Mouse (Mus musculus) C2C12 (cell line): ENCODE results near the gene Arhgap1. TPM values are rescaled to one million over a fixed set of nuclear protein-coding genes. Genes with fewer than 3 reads are reported as not detected.
"Not testable (repeated sequence)": the region's sequence is repeated elsewhere in the genome, so short reads cannot be mapped to it uniquely, and the experiment has no call there.

Experiments
- H3K27me3 ChIP-seq: one replicate; pipeline ENCODE4 v1.6.1; 2011; ENCODE audit not compliant: control insufficient read depth, insufficient read depth, insufficient read length
- H3K36me3 ChIP-seq: one replicate; pipeline ENCODE4 v1.6.1; 2011; ENCODE audit not compliant: control insufficient read depth, insufficient read depth
- H3K4me3 ChIP-seq: one replicate; pipeline ENCODE4 v1.5.1; 2011; ENCODE audit warnings: mild to moderate bottlenecking, control low read depth; ENCODE audit not compliant: poor library complexity, insufficient read depth, severe bottlenecking
- H3K79me2 ChIP-seq: one replicate; pipeline ENCODE4 v1.6.1; 2011; ENCODE audit not compliant: control insufficient read depth, insufficient read depth
- H3K79me3 ChIP-seq: one replicate; pipeline ENCODE4 v1.6.1; 2011; ENCODE audit warnings: low read depth, control low read depth
- H3ac ChIP-seq: one replicate; pipeline ENCODE3; 2011; ENCODE audit warnings: low read depth; ENCODE audit not compliant: control insufficient read depth, insufficient read length
- CEBPB ChIP-seq: IDR thresholded peaks from one replicate; pipeline ENCODE4 v1.6.1; 2011; ENCODE audit warnings: low read depth, mild to moderate bottlenecking, control low read depth, moderate library complexity
- CTCF ChIP-seq: IDR thresholded peaks from one replicate; pipeline ENCODE4 v1.5.1; 2011; ENCODE audit not compliant: control insufficient read depth, insufficient read depth, insufficient read length
- FOSL1 ChIP-seq: IDR thresholded peaks from one replicate; pipeline ENCODE4 v1.8.0; 2011; ENCODE audit warnings: mild to moderate bottlenecking, low read length; ENCODE audit not compliant: poor library complexity, insufficient read depth, severe bottlenecking
- MAX ChIP-seq: IDR thresholded peaks from one replicate; pipeline ENCODE4 v1.6.1; 2011; ENCODE audit warnings: mild to moderate bottlenecking, control low read depth
- MYOD1 ChIP-seq: IDR thresholded peaks from one replicate; pipeline ENCODE4 v1.6.1; 2011; ENCODE audit warnings: low read depth; ENCODE audit not compliant: control insufficient read depth, insufficient read length
- MYOG ChIP-seq: IDR thresholded peaks from one replicate; pipeline ENCODE4 v1.6.1; 2011; ENCODE audit not compliant: control insufficient read depth, insufficient read length; ENCODE audit errors: extremely low read depth
- USF1 ChIP-seq: IDR thresholded peaks from one replicate; pipeline ENCODE4 v1.6.1; 2011; ENCODE audit warnings: low read depth, mild to moderate bottlenecking, control low read depth, moderate library complexity
- long read RNA-seq, 2 experiments: library from polyadenylated mRNA; unstranded; transcript quantifications; one replicate each; pipeline ENCODE4 v2.0.0; 2019 to 2020
- polyA plus RNA-seq: library from polyadenylated mRNA; unstranded; fragments of >200 nt; fragmentation: generic; extraction: Trizol; gene quantifications from one replicate; pipeline ENCODE4 v1.2.1, GENCODE M21; 2012; ENCODE audit warnings: missing spikeins

The Arhgap1 gene
- 71.7 TPM for polyA plus RNA-seq
- long read RNA-seq, experiment 1, transcript Arhgap1-202 (14 exons, 3,201 nt): major isoform, 27 of 61 reads
- long read RNA-seq, experiment 1, transcript Arhgap1-204 (13 exons, 2,883 nt): minor isoform, 5 of 61 reads
- long read RNA-seq, experiment 1, partial matches to known transcripts: 14 of 61 reads
- long read RNA-seq, experiment 1, other reads (novel, unspliced or antisense): 13 of 61 reads
- long read RNA-seq, experiment 2, transcript Arhgap1-204 (13 exons, 2,883 nt): minor isoform, 31 of 356 reads
- long read RNA-seq, experiment 2, transcript Arhgap1-201 (14 exons, 2,866 nt): minor isoform, 10 of 356 reads
- long read RNA-seq, experiment 2, transcript Arhgap1-202 (14 exons, 3,201 nt): major isoform, 177 of 356 reads
- long read RNA-seq, experiment 2, partial matches to known transcripts: 55 of 356 reads
- long read RNA-seq, experiment 2, other reads (novel, unspliced or antisense): 80 of 356 reads

- Histone ChIP-seq H3ac (peak within 1 kb of the TSS; percentile 91), H3K79me3 (peaks cover 30% of the 10 kb centered on the region), H3K79me2 (peaks cover 86% of the 10 kb centered on the region), H3K4me3 (peak within 1 kb of the TSS; percentile 93), H3K27me3 (no peaks in the 10 kb centered on the region), H3K36me3 (peaks cover 56% of the 10 kb centered on the region)
- TF ChIP-seq USF1 (peak; percentile 86), MAX (peak; percentile 82), CTCF (no peak)
Observed at GRCm38 (mm10) chr2:91649553-91650359, at the start of gene Arhgap1, which contains the start of gene Zfp408. Gene Arhgap1 (plus strand): TSS chr2:91649860. Gene Zfp408 (minus strand): TSS chr2:91649791.

DNA sequence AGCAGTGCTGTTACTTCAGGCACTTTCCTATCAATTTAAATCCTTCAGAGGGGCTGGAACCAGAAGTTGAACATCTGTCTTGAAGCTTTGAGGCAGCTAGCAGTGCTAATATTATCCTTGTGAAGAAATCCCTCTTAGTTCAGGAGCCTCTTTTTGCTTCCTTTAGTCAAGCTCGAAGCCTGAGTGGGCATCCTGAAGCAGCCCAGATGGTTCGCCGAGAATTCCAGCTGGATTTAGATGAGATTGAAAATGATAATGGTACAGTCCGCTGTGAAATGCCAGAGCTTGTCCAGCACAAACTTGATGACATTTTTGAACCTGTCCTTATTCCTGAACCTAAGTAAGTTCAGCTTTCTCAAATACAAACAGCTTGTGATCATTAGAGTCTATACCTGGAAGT, 49.2 kb upstream of the Arhgap1 start:
- TF ChIP-seq FOSL1 (no peak), MYOD1 (no peak), CEBPB (no peak), USF1 (no peak)
- H3ac ChIP-seq: no peak overlapping the region
- no peak overlapping the region for H3K4me3 ChIP-seq
- peaks cover 95% of the 10 kb centered on the region for H3K36me3 ChIP-seq
- H3K79me3 ChIP-seq: no peaks in the 10 kb centered on the region
- H3K79me2 ChIP-seq: no peaks in the 10 kb centered on the region
- H3K27me3 ChIP-seq: no peaks in the 10 kb centered on the region

- Histone ChIP-seq H3K79me3 (no peaks in the 10 kb centered on the region), H3K27me3 (no peaks in the 10 kb centered on the region), H3K79me2 (no peaks in the 10 kb centered on the region), H3K4me3 (no peak overlapping the region), H3ac (no peak overlapping the region), H3K36me3 (peaks cover 91% of the 10 kb centered on the region)
- TF ChIP-seq CEBPB (no peak), MAX (no peak), FOSL1 (no peak), USF1 (no peak), CTCF (no peak), MYOD1 (no peak), MYOG (no peak)
Observed at GRCm38 (mm10) chr2:91602389-91602788, 47.3 kb upstream of the Arhgap1 start.

- H3K27me3 ChIP-seq, H3ac ChIP-seq: not testable (repeated sequence)
Observed at GRCm38 (mm10) chr2:91609370-91609769, 40.3 kb upstream of the Arhgap1 start.

GRCm38 (mm10) chr2:91622356-91622755, 27.3 kb upstream of the Arhgap1 start:
- H3K4me3 ChIP-seq: no peak overlapping the region
- no peaks in the 10 kb centered on the region for H3K79me2 ChIP-seq
- no peaks in the 10 kb centered on the region for H3K27me3 ChIP-seq
- H3K79me3 ChIP-seq: no peaks in the 10 kb centered on the region
- H3ac ChIP-seq: no peak overlapping the region
- peaks cover 68% of the 10 kb centered on the region for H3K36me3 ChIP-seq
- no peak for TF ChIP-seq CTCF
- TF ChIP-seq FOSL1: no peak
- TF ChIP-seq MYOD1: no peak
- TF ChIP-seq USF1: no peak
- no peak for TF ChIP-seq MYOG
- TF ChIP-seq CEBPB: no peak
- TF ChIP-seq MAX: no peak

More at GRCm38 (mm10) chr2:91609370-91609769, 40.3 kb upstream of the Arhgap1 start:
- H3K79me3 ChIP-seq, H3K79me2 ChIP-seq, H3K4me3 ChIP-seq: not testable (repeated sequence)
- H3K36me3 ChIP-seq: peaks cover 81% of the 10 kb centered on the region

DNA sequence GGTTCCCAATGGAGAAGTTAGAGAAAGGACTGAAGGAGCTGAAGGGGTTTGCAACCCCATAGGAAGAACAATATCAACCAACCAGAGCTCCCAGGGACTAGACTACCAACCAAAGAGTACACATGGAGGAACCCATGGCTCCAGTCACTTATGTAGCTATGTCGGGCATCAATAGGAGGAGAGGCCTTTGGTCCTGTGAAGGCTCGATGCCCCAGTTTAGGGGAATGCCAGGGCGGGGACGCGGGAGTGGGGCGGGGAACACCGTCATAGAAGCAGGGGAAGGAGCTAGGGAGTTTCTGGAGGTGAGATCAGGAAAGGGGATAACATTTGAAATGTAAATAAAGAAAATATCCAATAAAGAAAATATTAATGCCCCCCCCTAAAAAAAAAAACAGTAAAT, 26.3 kb upstream of the Arhgap1 start:
- not testable (repeated sequence) for H3ac ChIP-seq, H3K27me3 ChIP-seq, H3K4me3 ChIP-seq, H3K79me2 ChIP-seq, H3K79me3 ChIP-seq
- H3K36me3 ChIP-seq: peaks cover 58% of the 10 kb centered on the region
